Mouse (Mus musculus) midbrain, embryonic 12.5 days (tissue): ENCODE measurements around the gene Rabgef1. TPM values are rescaled to one million over a fixed set of nuclear protein-coding genes. Genes with fewer than 3 reads are reported as not detected.
A peak's percentile ranks its signal among the peaks of the same experiment; 100 is the strongest.

ENCODE experiments used
- ATAC-seq: fragments of 200-750 bp; cut with Nextera tagmentation; 2 replicates; pipeline ENCODE4 v1.8.0; 2017; ENCODE audit warnings: low read depth, moderate TSS enrichment, moderate library complexity; ENCODE audit not compliant: low FRiP score
- H3K27ac ChIP-seq: fragments of 300-500 bp; sonication (generic); replicated peaks from 2 replicates; pipeline ENCODE4 v1.5.1; 2016; ENCODE audit warnings: mild to moderate bottlenecking
- H3K27me3 ChIP-seq: fragments of 300-500 bp; sonication (generic); 2 replicates; pipeline ENCODE4 v1.6.1; 2016; ENCODE audit warnings: mild to moderate bottlenecking
- H3K36me3 ChIP-seq: fragments of 300-500 bp; sonication (generic); 2 replicates; pipeline ENCODE4 v1.6.1; 2016
- H3K4me1 ChIP-seq: fragments of 300-500 bp; sonication (generic); 2 replicates; pipeline ENCODE4 v1.6.1; 2016
- H3K4me2 ChIP-seq: fragments of 300-500 bp; sonication (generic); replicated peaks from 2 replicates; pipeline ENCODE4 v1.6.1; 2016; ENCODE audit warnings: mild to moderate bottlenecking, moderate library complexity
- H3K4me3 ChIP-seq: fragments of 300-500 bp; sonication (generic); 2 replicates; pipeline ENCODE4 v1.5.1; 2016; ENCODE audit warnings: mild to moderate bottlenecking
- H3K9ac ChIP-seq: fragments of 300-500 bp; sonication (generic); replicated peaks from 2 replicates; pipeline ENCODE4 v1.6.1; 2016; ENCODE audit warnings: mild to moderate bottlenecking, moderate library complexity
- H3K9me3 ChIP-seq: fragments of 300-500 bp; sonication (generic); 2 replicates; pipeline ENCODE4 v1.6.1; 2016; ENCODE audit warnings: mild to moderate bottlenecking
- WGBS: fragments of 180-500 bp; shearing (Covaris S2); methylation state at CpG from one replicate; pipeline ENCODE4 v1.1.7; 2016; 5-methylcytosine and 5-hydroxymethylcytosine counted together
- polyA plus RNA-seq: library from polyadenylated mRNA; unstranded; fragments of >200 nt; fragmentation: Nextera tagmentation; extraction: Ambion mirVana; gene quantifications from 2 replicates; pipeline ENCODE4 v1.2.1, GENCODE M21; 2016

The Rabgef1 gene
- polyA plus RNA-seq, 1 experiment from 2014 or later = 36.9 TPM

DNA sequence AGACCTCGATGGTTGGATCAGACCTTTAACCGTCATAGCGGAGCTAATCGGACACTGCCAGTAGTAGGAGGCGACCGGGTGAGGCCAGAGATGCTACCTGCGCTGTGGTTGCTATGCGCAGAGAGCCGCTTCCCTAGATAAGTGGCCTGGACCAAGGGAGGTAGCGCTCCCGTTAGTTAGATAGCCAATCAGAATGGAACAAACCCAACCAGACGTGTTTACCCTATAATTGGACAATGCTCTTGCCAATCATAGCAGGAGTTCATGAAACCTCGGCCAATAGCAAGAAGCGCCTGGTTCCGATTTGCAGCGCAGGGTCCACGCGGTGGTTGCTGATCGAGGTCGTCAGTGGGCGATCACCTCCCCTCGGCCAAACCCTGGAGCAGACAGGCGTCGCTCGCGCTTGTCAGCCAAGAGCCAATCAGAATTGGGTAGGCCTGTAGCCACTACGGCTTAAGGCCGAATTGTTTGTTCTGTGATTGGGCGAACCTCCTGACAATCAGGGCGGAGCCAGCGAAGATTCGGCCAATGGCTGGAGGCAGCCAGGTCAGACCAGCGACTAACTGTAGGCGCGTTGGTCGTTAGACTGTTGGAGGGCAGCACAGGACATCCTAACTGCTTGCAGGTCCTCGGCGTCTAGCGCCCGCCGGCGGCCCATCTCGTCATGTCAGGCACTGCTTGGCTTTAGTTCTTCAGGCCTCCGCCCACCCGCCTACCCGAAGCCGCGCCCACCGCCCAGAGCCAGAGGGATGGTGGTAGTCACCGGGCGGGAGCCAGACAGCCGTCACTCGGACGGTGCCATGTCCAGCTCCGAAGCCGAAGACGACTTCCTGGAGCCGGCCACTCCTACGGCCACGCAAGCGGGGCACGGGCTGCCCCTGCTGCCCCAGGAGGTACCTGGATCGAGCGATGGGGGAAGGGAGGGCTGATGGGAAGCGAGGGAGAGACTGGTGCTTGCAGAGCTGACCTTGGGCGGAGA is 27.0 kb upstream of the Rabgef1 start, which contains the start of gene Kctd7:
Kctd7 (plus strand) TSS at position 528 of the 979 bp plus-strand sequence.
- peak within 1 kb of the TSS; percentile 83 for H3K27ac ChIP-seq
- H3K4me2 ChIP-seq = peak within 1 kb of the TSS; percentile 83
- WGBS = under 1% methylated on average over 66 of the region's 66 CpGs
- peak; percentile 97 for ATAC-seq
- H3K9ac ChIP-seq = peak within 1 kb of the TSS; percentile 77
- 0 out of 2 replicates have a peak, but pooled peaks cover 19% of the 10 kb centered on the region for H3K4me1 ChIP-seq
- 0 out of 2 replicates have a peak, but pooled peaks cover 3% of the 10 kb centered on the region for H3K36me3 ChIP-seq
- H3K9me3 ChIP-seq = no peaks in the 10 kb centered on the region
- H3K27me3 ChIP-seq = no peaks in the 10 kb centered on the region
- H3K4me3 ChIP-seq = peak within 1 kb of the TSS; percentile 63

DNA sequence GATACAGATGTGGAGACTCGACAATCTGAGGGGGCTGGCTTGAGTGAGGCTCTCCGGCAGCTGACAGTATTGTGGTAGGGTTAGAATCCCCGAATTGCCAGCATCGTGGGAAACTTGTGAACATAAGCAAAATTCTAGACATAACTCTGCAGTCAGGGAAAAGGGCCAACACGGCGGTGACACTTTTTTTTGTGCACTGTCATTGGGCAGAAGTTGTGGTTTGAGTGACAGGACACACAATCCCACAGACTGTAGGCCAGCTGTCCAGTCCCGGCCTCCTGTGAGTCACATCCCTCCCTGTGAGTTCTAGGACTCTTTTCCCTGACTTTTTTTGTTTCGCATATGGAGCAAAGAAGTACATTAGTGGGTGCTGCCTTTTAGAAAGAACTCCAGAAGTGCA is 25.6 kb upstream of the Rabgef1 start:
- Histone ChIP-seq H3K27me3 (no peaks in the 10 kb centered on the region), H3K4me1 (0 out of 2 replicates have a peak, but pooled peaks cover 19% of the 10 kb centered on the region), H3K36me3 (0 out of 2 replicates have a peak, but pooled peaks cover 3% of the 10 kb centered on the region), H3K27ac (no peak overlapping the region), H3K4me3 (no peak overlapping the region), H3K9me3 (no peaks in the 10 kb centered on the region), H3K9ac (no peak overlapping the region), H3K4me2 (no peak overlapping the region; the same call in 1 of the 2 replicates)
- ATAC-seq = no peak
- WGBS = 92% methylated on average over 8 of the region's 8 CpGs

DNA sequence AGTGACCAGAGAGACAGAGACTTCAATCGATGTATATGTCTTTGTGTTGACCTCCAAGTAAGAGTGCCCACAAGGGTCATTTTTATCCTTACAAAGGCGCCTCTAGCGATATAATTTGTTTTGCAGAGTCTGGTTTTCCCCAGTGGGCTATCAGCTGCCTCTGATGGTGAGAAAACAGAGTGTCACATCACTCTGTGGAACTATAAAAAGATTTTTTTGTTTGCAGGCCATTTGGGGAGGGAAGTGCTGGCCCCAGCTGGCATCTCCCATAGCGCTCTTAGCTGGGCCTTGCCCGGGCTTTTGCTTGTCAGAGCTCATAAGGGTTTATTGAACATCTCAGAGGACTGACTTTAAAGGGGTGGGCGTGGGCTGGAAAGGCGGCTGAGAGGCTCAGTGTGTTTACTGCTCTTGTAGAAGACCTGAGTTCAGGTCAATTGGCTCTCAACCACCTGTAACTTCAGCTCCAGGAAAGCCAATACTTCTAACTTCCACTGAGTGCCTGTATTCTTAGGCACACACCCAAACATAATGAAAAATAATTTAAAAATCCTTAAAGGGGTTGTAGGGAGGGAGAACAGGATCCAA is 21.8 kb upstream of the Rabgef1 start:
- WGBS = 83% methylated on average over 7 of the region's 7 CpGs
- H3K36me3 ChIP-seq = peaks cover 23% of the 10 kb centered on the region
- H3K4me2 ChIP-seq = no peak overlapping the region
- ATAC-seq = no peak
- no peaks in the 10 kb centered on the region for H3K9me3 ChIP-seq
- H3K4me1 ChIP-seq = 0 out of 2 replicates have a peak, but pooled peaks cover 11% of the 10 kb centered on the region
- H3K4me3 ChIP-seq = no peak overlapping the region
- H3K9ac ChIP-seq = no peak overlapping the region
- no peak overlapping the region for H3K27ac ChIP-seq
- H3K27me3 ChIP-seq = no peaks in the 10 kb centered on the region

DNA sequence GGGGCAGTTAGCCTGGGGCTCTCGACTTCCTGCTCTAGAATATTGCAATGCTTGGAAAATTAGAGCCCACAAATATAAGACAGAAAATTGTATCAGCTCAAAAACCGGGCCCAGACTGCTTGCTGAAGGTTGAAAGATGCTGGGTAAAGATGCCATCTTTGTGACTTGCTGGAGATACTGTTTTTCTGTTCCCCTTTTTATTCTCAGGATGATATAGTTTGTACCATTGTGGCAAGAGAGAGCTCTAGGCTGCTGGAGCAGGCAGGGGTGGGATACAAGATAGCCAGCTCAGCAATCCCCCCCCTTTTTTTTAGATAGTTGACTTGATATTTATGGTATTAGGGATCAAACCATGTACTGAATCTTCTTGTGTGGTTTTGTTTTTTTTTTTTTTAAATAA is 17.3 kb upstream of the Rabgef1 start:
- ATAC-seq = no peak
- Histone ChIP-seq H3K27ac (no peak overlapping the region), H3K27me3 (no peaks in the 10 kb centered on the region), H3K4me1 (no peaks in the 10 kb centered on the region), H3K9me3 (no peaks in the 10 kb centered on the region), H3K9ac (no peak overlapping the region), H3K4me2 (no peak overlapping the region), H3K4me3 (no peak overlapping the region), H3K36me3 (peaks cover 20% of the 10 kb centered on the region)
- WGBS = 86% methylated on average over 2 of the region's 2 CpGs

DNA sequence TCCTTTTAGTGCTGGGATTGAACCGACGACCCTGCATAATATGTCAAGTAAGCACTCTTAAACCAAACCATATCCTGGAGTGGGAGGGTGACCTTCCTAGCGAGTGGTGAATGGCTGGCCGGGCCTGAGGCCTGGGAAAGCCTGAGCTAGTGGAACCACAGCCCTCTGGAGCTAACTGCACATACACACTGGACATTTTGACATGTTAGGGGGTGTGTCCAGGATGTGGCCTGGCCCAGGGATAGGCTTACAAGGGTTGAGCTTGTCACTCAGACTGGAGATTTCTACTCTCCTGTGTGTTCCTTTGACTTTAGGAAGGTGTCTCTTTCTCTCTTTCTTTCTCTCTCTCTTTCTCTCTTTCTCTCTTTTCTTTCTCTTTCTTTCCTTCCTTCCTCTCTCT is 13.1 kb upstream of the Rabgef1 start:
- Histone ChIP-seq H3K9me3 (no peaks in the 10 kb centered on the region), H3K4me2 (no peak overlapping the region), H3K4me3 (no peak overlapping the region), H3K36me3 (no peaks in the 10 kb centered on the region), H3K27ac (no peak overlapping the region), H3K4me1 (no peaks in the 10 kb centered on the region), H3K9ac (no peak overlapping the region), H3K27me3 (no peaks in the 10 kb centered on the region)
- WGBS = 74% methylated on average over 4 of the region's 4 CpGs
- ATAC-seq = no peak

DNA sequence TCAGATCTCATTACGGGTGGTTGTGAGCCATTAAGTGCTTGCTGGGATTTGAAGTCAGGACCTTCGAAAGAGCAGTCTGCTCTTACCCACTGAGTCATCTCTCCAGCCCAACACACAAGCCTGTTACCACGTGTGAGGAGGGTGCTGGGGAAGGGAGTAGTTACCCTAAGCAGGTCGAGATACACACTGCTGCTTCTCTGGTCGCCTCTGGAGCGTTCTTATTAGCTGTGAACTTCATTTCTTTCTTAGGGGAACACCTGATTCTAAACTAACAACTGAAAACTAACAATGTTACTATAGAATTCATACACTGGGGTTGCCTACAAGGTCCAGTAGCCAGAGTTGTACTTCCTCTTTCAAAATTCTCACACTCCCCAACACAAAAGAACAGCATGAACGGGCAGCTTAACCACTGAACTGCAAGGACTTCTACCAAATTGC is 11.8 kb upstream of the Rabgef1 start:
- no peaks in the 10 kb centered on the region for H3K4me1 ChIP-seq
- H3K4me2 ChIP-seq = no peak overlapping the region
- ATAC-seq = no peak
- no peak overlapping the region for H3K9ac ChIP-seq
- 59% methylated on average over 7 of the region's 7 CpGs for WGBS
- no peaks in the 10 kb centered on the region for H3K9me3 ChIP-seq
- H3K4me3 ChIP-seq = no peak overlapping the region
- no peaks in the 10 kb centered on the region for H3K36me3 ChIP-seq
- no peak overlapping the region for H3K27ac ChIP-seq
- no peaks in the 10 kb centered on the region for H3K27me3 ChIP-seq

DNA sequence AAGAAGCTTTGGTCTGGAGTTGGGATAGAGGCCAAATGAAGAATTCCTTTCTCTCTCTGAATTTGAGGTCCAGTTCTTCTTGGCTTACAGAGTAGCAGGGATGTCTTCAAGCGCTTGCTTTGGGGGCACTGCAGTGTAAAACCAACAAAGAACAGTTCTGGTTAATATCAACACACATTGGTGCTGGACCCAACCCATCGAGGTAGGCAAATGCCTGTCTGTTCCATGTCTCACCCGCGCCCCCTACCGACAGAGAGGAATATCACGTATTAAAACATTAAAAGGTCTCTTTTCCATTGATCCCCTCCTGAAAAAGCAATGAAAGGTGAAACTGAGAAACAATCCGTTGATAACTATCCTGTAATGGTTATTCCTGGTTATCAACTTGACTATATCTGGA is 7.9 kb upstream of the Rabgef1 start:
- Histone ChIP-seq H3K4me3 (no peak overlapping the region), H3K27me3 (no peaks in the 10 kb centered on the region), H3K9ac (no peak overlapping the region), H3K27ac (no peak overlapping the region), H3K9me3 (no peaks in the 10 kb centered on the region), H3K4me1 (no peaks in the 10 kb centered on the region), H3K36me3 (no peaks in the 10 kb centered on the region), H3K4me2 (no peak overlapping the region)
- 7% methylated on average over 7 of the region's 7 CpGs for WGBS
- no peak for ATAC-seq

DNA sequence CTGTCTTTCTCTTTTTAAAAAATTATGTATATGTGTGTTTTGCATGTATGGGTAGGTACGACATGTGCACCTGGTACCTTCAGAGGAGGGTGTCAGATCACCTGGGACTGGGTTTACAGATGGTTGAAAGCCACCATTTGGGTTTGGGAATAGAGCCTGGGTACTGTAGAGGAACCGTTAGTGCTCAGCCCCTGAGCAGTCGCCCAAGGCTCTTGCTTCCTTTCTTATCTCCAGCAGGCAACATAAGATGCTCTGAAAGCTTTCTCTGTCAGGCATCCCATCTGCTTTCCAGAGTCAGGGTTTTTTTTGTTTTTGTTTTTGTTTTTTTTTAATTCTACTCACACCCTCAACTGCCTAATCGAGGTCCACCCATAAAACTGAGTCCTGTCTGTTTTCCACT is 6.4 kb upstream of the Rabgef1 start:
- Histone ChIP-seq H3K27ac (no peak overlapping the region), H3K9me3 (no peaks in the 10 kb centered on the region), H3K4me1 (no peaks in the 10 kb centered on the region), H3K9ac (no peak overlapping the region), H3K27me3 (no peaks in the 10 kb centered on the region), H3K4me3 (no peak overlapping the region), H3K4me2 (no peak overlapping the region), H3K36me3 (no peaks in the 10 kb centered on the region)
- no peak for ATAC-seq
- 85% methylated on average over 4 of the region's 4 CpGs for WGBS

DNA sequence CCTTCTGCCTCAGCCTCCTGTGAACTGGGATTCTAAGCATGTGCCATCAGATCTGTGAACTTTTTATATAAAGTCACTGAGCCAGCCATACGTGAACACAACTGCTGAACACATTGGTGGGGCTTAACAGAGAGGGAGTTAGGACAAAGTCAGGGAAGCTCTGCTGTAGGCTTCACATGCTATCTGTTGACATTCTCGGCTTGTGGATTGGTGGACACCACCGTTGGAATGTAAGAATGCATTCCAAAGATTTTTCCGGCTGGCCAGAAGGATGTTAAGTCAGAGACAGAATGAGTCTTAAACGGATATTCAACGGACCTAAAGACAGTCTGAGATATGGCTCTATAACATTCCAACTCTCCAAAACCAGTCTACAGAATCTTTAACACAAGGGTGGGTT is 2.5 kb upstream of the Rabgef1 start:
- no peaks in the 10 kb centered on the region for H3K9me3 ChIP-seq
- no peak overlapping the region for H3K4me2 ChIP-seq
- H3K27me3 ChIP-seq = no peaks in the 10 kb centered on the region
- ATAC-seq = no peak
- no peaks in the 10 kb centered on the region for H3K36me3 ChIP-seq
- 73% methylated on average over 6 of the region's 6 CpGs for WGBS
- peaks cover 18% of the 10 kb centered on the region for H3K4me1 ChIP-seq
- H3K4me3 ChIP-seq = no peak overlapping the region
- H3K9ac ChIP-seq = no peak overlapping the region
- H3K27ac ChIP-seq = no peak overlapping the region

DNA sequence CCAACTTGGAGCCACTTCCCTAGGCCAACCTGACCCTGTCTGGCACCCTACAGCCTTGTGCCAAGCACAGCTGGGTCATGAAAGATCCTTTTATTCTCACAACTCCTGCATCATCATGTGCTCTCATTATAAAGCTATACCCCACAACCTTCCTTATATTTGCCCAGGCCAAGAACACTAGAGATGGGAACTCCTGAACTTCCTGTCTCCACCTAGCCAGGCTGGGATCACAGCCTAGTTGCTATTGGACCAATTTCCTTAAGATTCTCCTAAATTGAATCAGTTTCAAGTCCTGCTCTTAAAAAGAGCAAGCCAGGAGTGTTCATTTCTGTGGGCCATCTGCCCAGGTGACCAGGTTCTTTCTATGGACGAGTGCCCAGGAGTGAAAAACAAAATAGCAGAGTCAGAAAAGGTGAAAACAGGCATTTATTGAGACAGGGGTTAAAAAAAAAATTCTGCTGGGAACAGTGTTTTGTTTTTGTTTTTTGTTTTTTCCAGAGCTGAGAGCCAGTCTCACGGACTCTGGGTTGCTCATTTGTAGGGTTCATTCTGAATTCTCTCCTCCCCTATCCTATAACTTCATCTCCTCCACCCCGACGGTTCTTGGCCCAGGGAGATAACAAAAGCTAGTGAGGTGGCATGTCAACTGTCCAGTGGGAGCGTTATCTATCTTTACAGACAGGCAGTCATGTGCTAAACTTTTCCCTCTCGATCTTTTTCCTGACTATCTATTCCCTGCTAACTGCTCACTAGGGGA is 754 bp upstream of the Rabgef1 start:
- Histone ChIP-seq H3K4me1 (peaks cover 18% of the 10 kb centered on the region), H3K9me3 (no peaks in the 10 kb centered on the region), H3K27ac (peak overlapping the region; percentile 89), H3K27me3 (no peaks in the 10 kb centered on the region), H3K4me2 (peak overlapping the region; percentile 77), H3K36me3 (no peaks in the 10 kb centered on the region), H3K9ac (peak overlapping the region; percentile 90), H3K4me3 (peak overlapping the region; percentile 90)
- WGBS = 15% methylated on average over 6 of the region's 6 CpGs
- no peak for ATAC-seq

DNA sequence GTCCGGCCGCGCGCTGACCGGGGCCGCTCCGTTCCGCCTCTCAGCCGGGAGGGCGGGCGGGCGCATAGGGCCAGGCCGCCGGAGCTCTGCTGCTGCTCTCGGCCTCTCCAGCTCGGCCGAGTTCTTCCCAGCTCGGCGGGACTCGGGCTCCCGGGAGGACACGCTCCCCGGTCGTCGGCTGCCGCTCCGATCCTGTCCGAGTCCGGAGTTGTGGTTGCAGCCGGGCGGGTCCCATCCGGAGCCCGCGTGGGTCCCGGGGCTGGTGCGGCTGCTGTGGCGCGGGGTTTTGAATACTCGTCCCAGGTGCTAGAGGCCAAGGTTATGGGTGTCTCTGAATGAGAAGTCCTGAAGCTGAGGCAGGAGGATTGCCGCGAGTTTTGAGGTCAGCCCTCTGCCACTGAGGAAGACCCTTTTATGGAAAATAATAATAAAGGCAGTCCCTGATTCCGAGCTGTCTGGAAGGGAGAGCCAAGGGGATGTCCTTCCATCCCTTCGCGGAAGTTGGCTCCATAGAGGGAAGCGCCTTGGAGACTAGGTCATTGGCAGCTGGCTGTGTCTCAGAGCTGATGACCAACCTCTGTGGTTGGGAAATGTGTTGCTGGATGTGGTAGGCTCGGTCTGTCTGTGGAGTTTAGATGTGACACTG is 481 bp downstream of the Rabgef1 start:
- Histone ChIP-seq H3K4me1 (peaks cover 18% of the 10 kb centered on the region), H3K27me3 (no peaks in the 10 kb centered on the region), H3K27ac (peak overlapping the region; percentile 89), H3K9ac (peak overlapping the region; percentile 90), H3K9me3 (no peaks in the 10 kb centered on the region), H3K36me3 (no peaks in the 10 kb centered on the region), H3K4me3 (peak overlapping the region; percentile 90), H3K4me2 (peak overlapping the region; percentile 82)
- under 1% methylated on average over 46 of the region's 46 CpGs for WGBS
- ATAC-seq = peak; percentile 41
